Mouse (Mus musculus): Measurements from ENCODE around the gene Lama5.
"Not testable (repeated sequence)": the region's sequence is repeated elsewhere in the genome, so short reads cannot be mapped to it uniquely, and the experiment has no call there.

Lama5 gene

GRCm38 (mm10) chr2:180225762-180226378, at the start of gene Lama5:
Lama5 (minus strand) TSS chr2:180225859.
- peak; percentile 83 to 93 for DNase-seq

DNA sequence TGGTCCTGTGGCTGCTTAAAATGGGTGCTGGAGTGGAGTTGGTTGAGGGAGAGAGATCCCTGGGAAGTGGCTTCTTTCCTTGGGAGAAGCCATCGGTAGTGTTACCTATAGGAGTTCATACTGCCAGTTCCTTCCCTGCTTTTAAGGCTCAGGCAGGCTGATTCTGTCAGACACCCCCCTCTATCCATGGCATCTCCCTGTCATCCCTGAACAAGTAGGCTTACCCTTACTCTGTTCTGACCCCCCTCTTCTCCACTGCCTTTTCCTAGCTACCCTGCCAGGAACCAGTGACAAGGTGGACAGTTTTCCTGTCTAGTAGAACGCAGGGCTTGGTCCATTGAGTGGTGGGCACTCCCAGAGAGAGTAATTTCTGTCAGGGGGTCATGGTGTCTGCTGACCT, 48.9 kb upstream of the Lama5 start:
- no peak for DNase-seq

DNA sequence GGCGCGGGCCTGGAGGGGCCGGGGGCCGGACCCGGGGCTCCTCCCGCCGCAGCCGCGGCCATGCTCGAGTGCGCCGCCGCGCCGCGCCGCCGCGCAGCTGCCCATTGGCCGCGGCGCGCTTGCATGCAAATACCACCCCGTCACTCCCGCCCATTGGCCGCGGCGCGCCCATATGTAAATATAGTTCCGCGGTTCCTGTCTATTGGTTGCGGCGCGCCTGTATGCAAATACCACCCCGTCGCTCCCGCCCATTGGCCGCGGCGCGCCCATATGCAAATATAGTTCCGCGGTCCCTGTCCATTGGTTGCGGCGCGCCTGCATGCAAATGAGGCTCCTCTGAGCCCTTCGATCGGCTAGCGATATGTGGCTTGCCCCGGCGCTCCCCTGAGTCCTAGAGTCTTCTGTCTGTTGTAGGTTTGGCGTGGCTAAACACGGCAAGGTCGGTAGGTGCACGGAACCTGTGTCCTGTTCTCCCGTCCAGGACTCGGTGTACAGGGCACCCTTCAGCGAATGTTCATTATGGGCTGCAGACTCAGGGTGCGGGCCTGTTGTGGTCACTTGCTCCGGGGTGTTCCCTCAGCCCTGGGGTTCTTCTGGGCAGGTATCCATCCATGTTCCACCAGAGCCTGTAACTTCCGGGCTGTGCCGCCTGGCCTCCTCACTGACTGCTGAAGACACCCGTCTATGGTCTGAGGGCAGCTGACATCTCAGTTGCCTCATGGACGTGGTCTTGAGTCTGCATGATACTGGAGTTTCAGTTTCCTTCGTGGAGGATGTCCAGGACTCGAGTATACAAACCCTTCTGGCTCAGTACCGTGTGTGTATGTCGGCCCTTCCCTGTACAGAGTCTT, 48.0 kb upstream of the Lama5 start, which contains the start of gene Cables2:
TSS of gene Cables2 (minus strand) at position 103 of the 851 bp plus-strand sequence.
- DNase-seq, result peak; percentile 97 to 99

GRCm38 (mm10) chr2:180272884-180273321, 47.2 kb upstream of the Lama5 start:
- peak; percentile 40 to 85 for DNase-seq

DNA sequence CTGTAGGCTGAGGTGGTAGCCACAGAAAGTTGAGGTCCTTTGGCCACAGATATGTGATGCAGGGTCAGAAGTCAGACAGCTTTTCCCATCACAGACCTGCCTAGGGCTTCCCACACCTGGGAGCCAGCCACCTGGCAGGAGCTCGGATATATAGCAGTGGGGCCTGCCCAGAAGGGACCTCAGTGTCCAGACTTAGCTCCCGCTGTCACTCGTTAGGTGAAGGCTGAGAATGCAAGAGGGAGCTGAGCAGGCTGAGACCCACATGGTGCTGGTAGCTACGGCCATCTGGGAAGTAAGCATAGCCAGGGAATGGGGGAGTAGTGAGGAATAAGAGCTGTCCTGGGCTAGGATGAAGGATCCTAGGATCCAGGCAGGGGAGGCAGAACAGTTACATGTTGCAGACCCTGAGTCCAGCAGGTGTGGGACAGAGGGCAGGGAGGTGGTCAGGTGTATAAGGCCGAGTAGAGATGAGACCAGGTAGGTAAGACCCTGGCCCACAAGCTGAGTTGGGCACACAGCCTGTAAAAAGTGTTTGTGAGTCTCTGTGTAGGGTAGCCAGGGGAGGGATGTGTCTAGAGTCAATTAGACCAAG, 46.2 kb upstream of the Lama5 start:
- DNase-seq, result no peak

DNA sequence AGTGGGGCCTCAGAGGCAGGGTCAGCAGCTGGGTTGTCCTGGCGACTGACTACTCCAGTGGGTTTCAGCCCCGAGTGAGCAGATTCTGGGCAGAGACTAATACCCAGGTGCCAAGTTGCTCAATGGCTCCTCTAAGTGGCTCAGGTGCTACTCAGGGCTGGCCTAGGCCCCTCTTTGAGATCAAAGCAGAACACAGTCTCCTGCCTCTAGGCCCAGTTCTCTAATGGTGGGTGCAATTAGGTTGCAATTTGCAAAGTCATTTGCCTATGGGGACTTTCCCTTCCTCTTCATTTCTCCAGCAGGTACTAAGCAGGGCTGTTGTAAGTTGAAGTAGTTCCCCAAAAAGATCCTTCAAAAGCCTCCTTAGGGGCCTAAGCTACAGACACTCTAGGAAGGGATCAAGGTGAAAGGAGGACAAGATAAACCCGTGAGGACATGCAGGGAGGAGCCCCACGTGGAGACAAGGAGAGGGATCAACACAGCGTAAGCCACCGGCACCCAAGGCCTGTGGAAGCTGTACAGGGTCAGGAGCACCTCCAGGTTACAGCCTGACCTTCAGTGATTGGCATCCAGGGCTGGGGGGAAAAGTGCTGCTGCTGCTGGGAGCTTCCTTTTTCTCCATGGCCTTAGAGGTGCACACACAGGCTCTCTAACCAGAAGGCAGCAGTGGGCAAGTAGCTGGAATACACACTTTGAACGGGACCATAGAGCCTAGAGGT, 45.0 kb upstream of the Lama5 start:
- DNase-seq, result peak in 1 of 2 experiments; percentile 29

DNA sequence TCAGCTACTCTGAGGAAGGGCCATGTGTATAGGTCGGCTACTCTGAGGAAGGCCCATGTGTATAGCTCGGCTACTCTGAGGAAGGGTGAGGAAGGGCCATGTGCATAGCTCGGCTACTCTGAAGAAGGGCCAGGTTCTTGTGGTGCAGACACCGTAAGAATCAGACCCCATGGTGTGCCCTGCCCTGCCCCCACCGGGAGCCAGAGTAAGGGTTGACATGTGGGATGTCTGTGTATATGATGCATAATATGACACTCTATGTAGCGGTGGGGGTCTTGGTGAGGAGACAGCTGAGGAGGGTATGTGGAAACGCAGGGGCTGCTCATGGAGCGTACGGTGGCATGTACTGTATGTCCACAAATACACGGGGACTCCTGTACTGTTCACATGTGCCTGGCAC, 43.7 kb upstream of the Lama5 start:
- DNase-seq, result no peak

DNA sequence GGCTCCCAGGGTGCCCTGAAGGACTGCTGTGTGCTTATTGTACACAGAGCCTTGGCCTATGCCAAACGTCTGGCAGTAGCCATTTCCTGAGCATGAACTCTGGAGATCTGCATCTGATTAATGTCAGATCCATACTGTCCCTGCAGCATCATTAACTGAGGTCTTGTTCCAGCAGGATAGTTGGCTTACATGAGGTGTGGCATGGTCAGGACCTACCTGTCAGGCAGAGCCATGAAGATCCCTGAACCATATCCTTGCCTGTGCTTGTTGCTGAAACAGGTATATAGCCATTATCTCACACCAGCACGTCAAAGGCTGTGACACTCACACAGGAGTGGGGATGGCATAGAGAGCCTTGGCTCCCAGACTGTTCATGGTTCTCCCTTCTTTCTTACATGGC, 42.3 kb upstream of the Lama5 start:
- DNase-seq, result no peak

- DNase-seq, result peak in 1 of 2 experiments; percentile 52
Observed at GRCm38 (mm10) chr2:180262891-180263290, 37.2 kb upstream of the Lama5 start.

DNA sequence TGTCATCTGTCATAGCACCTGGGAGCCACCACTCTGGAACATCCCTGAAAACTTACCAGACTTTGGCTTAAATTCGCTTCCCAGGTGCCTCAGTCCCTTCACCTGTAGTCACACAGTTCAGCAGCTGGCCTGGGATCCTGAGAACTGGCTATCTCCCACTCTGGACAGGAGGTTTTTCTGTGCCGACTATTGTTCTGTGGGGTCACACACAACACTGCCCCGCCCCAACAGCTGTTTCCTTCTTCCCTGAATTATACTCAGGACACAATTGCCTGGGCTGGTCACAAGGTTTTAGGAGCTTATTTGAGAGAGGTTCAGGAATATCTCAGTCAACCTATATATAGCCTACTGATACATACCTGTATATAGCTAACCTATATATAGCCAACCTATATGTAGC, 36.8 kb upstream of the Lama5 start:
- DNase-seq, result peak; percentile 66 to 75

DNA sequence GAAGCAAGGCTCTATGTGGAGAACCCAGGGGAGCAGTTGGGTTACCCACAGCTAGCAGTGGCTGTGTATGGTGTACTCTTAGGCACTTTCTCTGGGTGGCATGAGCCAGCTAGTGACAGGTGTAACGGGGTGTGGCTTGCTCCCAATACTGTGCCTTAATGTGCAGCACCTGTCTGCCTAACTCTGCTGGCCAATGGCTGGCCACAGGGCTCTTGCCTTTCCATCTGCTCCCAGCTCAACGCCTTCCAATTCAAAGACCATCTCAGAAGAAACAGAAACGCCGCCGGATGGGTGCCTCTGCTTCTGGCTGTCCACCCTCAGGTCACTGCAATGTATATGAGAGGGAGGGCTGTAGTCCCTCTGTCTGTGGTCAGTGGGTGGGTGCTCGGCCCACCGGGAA, 36.2 kb upstream of the Lama5 start:
- DNase-seq, result no peak

DNA sequence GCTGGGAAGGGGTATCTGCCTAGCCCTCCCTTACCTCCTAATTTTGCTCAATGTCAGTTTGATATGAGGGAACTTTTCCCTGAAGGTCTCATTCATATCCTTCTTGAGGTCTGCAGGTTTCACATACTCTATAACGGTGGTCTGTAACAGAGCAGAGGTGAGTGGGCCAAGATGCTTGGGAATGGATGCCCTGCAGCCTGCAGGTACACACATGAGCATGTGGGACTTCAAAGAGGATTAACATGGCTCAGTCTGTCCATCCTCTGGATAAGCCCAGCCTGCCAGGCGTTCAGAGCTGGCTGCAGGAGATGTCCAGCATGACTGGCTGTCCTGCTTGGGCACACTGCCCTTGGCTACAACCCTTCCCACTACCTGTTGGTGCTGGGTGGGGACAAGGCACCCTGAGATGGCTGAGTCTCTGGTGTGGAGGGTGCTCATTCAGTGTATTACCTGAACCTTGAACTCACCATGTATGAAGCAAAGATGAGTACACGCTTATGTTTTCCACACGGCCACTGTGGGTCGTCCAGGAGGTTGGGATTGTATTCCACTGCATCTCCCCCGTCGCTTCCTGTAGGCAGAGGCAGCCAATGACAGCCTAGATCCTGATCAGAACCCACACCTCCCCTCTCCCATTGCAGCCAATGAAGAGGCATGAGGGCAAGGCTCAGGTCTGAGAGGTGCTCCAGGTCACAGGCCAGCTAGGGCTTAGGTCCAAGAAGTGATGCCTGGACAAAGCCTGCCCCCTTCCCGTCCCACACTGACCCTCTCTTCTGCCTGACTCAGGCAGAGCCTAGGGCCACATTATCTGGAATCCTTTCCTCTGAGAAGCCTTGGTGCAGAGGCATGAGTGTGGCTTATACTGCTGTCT, 35.2 kb upstream of the Lama5 start:
- no peak for DNase-seq

- DNase-seq, result not testable (repeated sequence)
Observed at GRCm38 (mm10) chr2:180259826-180260609, 34.4 kb upstream of the Lama5 start.

GRCm38 (mm10) chr2:180258951-180259484, 33.4 kb upstream of the Lama5 start:
- DNase-seq, result not testable (repeated sequence)

- DNase-seq, result no peak
Observed at GRCm38 (mm10) chr2:180257963-180258865, 32.6 kb upstream of the Lama5 start.

- peak; percentile 98 to 99 for DNase-seq
Observed at GRCm38 (mm10) chr2:180257001-180257521, 31.4 kb upstream of the Lama5 start, which contains the start of gene Rps21. Rps21 (plus strand) TSS chr2:180257377.

DNA sequence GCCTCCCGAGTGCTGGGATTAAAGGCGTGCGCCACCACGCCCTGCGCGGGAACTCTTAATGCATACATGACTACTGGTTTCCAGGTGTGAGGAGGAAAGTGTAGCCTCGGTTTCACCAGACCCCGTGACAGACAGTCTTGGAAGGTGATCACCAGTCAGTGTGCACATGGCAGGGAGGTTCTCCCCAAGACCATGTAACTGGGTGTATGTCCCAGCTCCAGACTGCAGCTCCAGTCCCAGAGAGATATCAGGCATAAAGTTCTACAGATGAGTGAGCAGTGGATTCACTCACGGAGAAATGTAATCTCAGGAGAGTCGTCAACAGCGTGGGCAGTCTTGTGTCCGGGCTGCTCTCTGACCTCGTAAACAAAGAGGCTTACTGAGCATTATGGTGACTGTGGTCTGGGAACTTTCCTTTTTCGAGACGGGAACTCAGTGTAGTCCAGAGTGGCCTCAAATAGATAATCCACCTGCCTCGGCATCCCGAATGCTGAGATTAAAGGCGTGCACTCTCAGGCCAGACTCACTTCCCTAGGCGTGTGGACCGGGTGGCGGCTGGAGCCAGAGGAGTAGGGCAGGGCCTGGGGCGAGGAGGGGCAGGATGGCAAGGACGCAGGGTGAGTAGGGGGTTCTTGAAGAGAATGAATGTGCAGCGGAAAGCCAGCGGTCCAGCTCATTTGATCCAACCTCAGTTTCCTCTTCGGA, 30.8 kb upstream of the Lama5 start:
- DNase-seq, result peak in 1 of 2 experiments; percentile 50

- peak in 1 of 2 experiments; percentile 59 for DNase-seq
Observed at GRCm38 (mm10) chr2:180255701-180256100, 30.0 kb upstream of the Lama5 start.
